Mouse (Mus musculus): ENCODE measurements at regions not wholly inside any gene's neighbourhood (a gene's known extent, or its start where the extent isn't known, plus 50 kb on each side); places are given as distances from the start of the nearest gene placed in this dataset.

GRCm38 (mm10) chrX:145758406-145758805, 253.4 kb upstream of the Amot start:
- peak; percentile 17 for DNase-seq

GRCm38 (mm10) chrX:145753427-145753826, 248.4 kb upstream of the Amot start:
- DNase-seq: no peak

Measured in lung, postnatal 10 days (tissue).